Mouse (Mus musculus) G1E (cell line): ENCODE measurements around the gene Oas3. TPM values are rescaled to one million over a fixed set of nuclear protein-coding genes. Genes with fewer than 3 reads are reported as not detected.
A peak's percentile ranks its signal among the peaks of the same experiment; 100 is the strongest.

Experiments
- ATAC-seq: 2 replicates; pipeline ENCODE4 v1.8.0; 2016; ENCODE audit warnings: mild to moderate bottlenecking; ENCODE audit not compliant: insufficient number of reproducible peaks, poor library complexity, low FRiP score, severe bottlenecking; ENCODE audit errors: extremely low read depth
- DNase-seq: peaks from one replicate; pipeline ENCODE4 v3.0.0; 2012; ENCODE audit warnings: low spot score
- H3K27me3 ChIP-seq: 2 replicates; pipeline ENCODE4 v1.6.1; 2012; ENCODE audit warnings: mild to moderate bottlenecking, low read length, inconsistent platforms; ENCODE audit not compliant: insufficient read depth
- H3K36me3 ChIP-seq: replicated peaks from 2 replicates; pipeline ENCODE3; 2012; ENCODE audit warnings: mild to moderate bottlenecking, inconsistent platforms
- H3K4me1 ChIP-seq: 2 replicates; pipeline ENCODE4 v1.6.1; 2012; ENCODE audit warnings: low read depth, low read length, inconsistent platforms, mixed read lengths; ENCODE audit not compliant: insufficient read depth
- H3K4me3 ChIP-seq: 2 replicates; pipeline ENCODE4 v1.5.1; 2012; ENCODE audit warnings: low read depth, mild to moderate bottlenecking, inconsistent platforms, low read length, moderate library complexity, mixed read lengths
- H3K9me3 ChIP-seq: replicated peaks from 2 replicates; pipeline ENCODE4 v1.6.1; 2012; ENCODE audit warnings: inconsistent platforms
- CTCF ChIP-seq: IDR thresholded peaks from 2 replicates; pipeline ENCODE4 v1.5.1; 2012; ENCODE audit warnings: low read depth, low read length, inconsistent platforms, mixed read lengths
- GATA1 ChIP-seq: IDR thresholded peaks from 2 replicates; pipeline ENCODE4 v1.6.1; 2012; ENCODE audit warnings: borderline replicate concordance, low read length, inconsistent platforms, mixed read lengths
- GATA2 ChIP-seq: IDR thresholded peaks from 2 replicates; pipeline ENCODE4 v1.6.1; 2012; ENCODE audit warnings: low read depth, low read length, inconsistent platforms, borderline replicate concordance
- POLR2AphosphoS5 ChIP-seq: IDR thresholded peaks from 2 replicates; pipeline ENCODE4 v1.6.1; 2012; ENCODE audit warnings: low read depth, low read length, inconsistent platforms; ENCODE audit not compliant: insufficient replicate concordance
- TAL1 ChIP-seq: conservative IDR thresholded peaks from 2 replicates; pipeline ENCODE4 v1.6.1; 2012; ENCODE audit warnings: low read depth, low read length, inconsistent platforms, mixed read lengths
- polyA plus RNA-seq: library from polyadenylated mRNA; stranded (reverse); fragments of >175 nt; gene quantifications from 2 replicates; pipeline ENCODE4 v1.2.3, GENCODE M21; 2012
- total RNA-seq, 2 experiments: library from RNA; stranded (forward) in 1 of 2; stranded (reverse) in 1 of 2; fragments of 200-1000 nt in 1 of 2; fragments of >200 nt in 1 of 2; fragmentation: Nextera tagmentation in 1 of 2; gene quantifications; 2 replicates each; pipeline ENCODE4 v1.2.3; 2014 to 2017

Oas3 gene
- total and polyA plus RNA-seq, 3 experiments, result 0.26 to 2.0 (median 0.60) TPM

GRCm38 (mm10) chr5:120725811-120726455 lies 51.5 kb downstream of the Oas3 start:
- H3K27me3 ChIP-seq, result peaks cover 24% of the 10 kb centered on the region
- ATAC-seq, result no peak
- TF ChIP-seq TAL1 (no peak), POLR2AphosphoS5 (no peak), CTCF (no peak), GATA1 (no peak), GATA2 (no peak)
- H3K4me3 ChIP-seq, result no peak overlapping the region
- H3K4me1 ChIP-seq, result peaks cover 6% of the 10 kb centered on the region
- no peaks in the 10 kb centered on the region for H3K36me3 ChIP-seq
- H3K9me3 ChIP-seq, result no peaks in the 10 kb centered on the region
- no peak for DNase-seq

GRCm38 (mm10) chr5:120721005-120721404 lies 56.5 kb downstream of the Oas3 start:
- H3K36me3 ChIP-seq, result no peaks in the 10 kb centered on the region
- H3K4me3 ChIP-seq, result no peak overlapping the region
- peaks cover 10% of the 10 kb centered on the region for H3K4me1 ChIP-seq
- TF ChIP-seq POLR2AphosphoS5, result no peak
- TF ChIP-seq CTCF, result no peak
- no peak for TF ChIP-seq TAL1
- TF ChIP-seq GATA1, result no peak
- peaks cover 21% of the 10 kb centered on the region for H3K27me3 ChIP-seq
- peaks cover 6% of the 10 kb centered on the region; the same call in 1 of the 2 replicates for H3K9me3 ChIP-seq
- DNase-seq, result no peak
- no peak for ATAC-seq

DNA sequence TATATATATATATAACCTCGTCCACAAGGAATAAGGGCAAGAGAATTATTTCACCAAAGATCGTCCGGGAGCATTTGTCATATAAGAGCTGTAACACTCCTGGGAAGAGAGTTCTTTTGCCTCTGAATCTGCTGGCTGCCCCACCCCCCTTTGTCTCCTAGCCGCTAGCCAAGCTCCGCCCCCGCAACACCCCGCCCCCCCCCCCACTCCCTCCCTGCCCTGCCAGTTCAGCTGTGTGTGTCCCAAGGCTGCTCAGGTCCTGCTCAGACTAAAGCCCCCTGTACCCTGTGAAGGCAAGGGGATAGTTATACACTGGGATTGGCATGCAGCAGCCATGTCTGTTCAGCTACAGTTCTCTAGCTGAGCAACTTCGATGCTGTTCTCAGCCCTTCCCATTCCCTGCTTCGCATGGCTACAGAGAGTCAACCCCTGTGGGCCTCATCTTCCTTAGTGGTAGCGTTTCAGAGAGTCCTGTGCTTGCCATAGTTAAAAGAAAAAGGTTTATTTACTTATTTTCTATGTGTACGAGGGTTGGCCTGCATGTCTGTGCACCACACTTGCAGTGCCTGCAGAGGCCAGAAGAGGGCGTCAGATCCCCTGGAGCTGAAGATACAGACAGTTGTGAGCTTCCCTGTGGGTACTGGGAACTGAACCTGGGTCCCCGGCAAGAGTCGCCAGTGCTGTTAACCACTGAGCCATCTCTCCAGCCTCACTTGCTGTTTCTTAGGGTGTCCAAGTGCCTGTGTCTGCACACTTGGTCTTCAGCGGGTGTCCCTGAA lies 58.7 kb downstream of the Oas3 start:
- H3K9me3 ChIP-seq, result peaks cover 6% of the 10 kb centered on the region; the same call in 1 of the 2 replicates
- TF ChIP-seq CTCF (0 out of 2 replicates have a peak, but pooled peaks have one; percentile 7), GATA1 (no peak)
- H3K36me3 ChIP-seq, result no peaks in the 10 kb centered on the region
- H3K4me1 ChIP-seq, result peaks cover 21% of the 10 kb centered on the region
- no peak for DNase-seq
- ATAC-seq, result no peak
- peaks cover 26% of the 10 kb centered on the region for H3K27me3 ChIP-seq
- H3K4me3 ChIP-seq, result no peak overlapping the region

DNA sequence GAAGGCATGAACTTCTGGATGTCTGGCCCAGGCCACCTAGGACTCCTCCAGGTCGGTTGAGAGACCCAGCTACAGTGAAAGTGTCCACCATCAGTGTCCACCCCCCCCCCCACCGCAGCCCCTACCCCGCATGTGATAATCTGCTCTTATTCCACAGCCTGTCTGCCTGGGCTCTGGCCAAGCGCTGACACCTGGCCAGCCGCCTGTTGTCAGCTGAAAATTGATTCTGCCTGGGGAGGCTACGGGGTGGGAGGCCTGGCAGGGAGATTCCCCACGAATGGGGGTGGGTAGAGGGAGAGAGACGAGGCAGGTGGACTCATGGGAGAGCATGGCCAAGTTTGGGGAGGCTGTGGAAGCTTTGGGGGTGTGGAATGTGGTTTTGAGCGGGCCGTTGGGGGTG lies 60.3 kb downstream of the Oas3 start:
- H3K4me1 ChIP-seq, result peaks cover 27% of the 10 kb centered on the region
- H3K4me3 ChIP-seq, result no peak overlapping the region
- ATAC-seq (no peak), DNase-seq (no peak)
- H3K27me3 ChIP-seq, result peaks cover 28% of the 10 kb centered on the region
- no peaks in the 10 kb centered on the region for H3K36me3 ChIP-seq
- TF ChIP-seq TAL1 (no peak), CTCF (no peak), GATA1 (no peak), GATA2 (no peak), POLR2AphosphoS5 (no peak)
- H3K9me3 ChIP-seq, result peaks cover 6% of the 10 kb centered on the region; the same call in 1 of the 2 replicates

DNA sequence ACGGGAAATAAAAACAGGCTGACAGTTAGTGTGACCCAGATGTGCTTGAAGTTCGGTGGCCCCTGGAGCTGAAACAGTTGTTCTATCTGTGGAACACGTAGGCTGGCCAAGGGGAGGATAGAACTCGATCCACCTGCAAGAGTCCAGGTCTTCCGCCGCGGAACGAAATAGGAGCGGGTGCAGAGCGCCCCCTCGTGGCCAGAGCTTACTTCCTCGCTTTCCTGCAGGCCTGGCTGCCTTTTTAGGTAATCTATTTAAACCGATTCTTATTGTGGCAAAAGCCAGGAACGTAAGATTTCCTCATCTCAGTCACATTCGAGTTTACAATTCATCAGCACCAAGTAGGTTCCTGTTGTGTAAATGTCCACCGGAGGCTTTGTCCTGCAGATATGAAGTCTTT lies 63.1 kb downstream of the Oas3 start:
- peak; percentile 66 for DNase-seq
- peaks cover 45% of the 10 kb centered on the region for H3K27me3 ChIP-seq
- H3K9me3 ChIP-seq, result 0 out of 2 replicates have a peak, but pooled peaks cover 3% of the 10 kb centered on the region
- no peak for TF ChIP-seq TAL1
- peak; percentile 79 for TF ChIP-seq CTCF
- no peak for ATAC-seq
- H3K36me3 ChIP-seq, result no peaks in the 10 kb centered on the region
- H3K4me1 ChIP-seq, result peaks cover 37% of the 10 kb centered on the region
- no peak overlapping the region for H3K4me3 ChIP-seq

DNA sequence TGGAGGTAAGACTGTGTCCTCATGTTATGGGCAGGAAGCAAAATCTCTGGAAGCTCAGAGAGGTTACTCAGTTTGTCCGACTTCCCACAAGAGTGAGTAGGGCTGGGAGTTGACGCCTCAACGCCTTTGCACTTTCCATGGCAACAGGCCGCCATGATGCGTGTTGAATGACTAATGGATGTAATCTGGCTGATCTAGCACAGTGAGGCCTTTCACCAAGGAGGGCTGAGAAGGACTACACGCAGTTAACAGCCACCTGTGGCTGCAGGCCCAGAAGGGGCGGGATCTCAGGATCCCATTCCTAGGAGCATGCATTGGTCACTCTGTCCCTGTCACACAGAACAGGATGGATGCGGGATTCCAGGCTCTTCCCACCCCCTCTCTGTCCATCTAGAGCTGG lies 64.7 kb downstream of the Oas3 start:
- Histone ChIP-seq H3K9me3 (no peaks in the 10 kb centered on the region), H3K4me3 (no peak overlapping the region), H3K27me3 (peaks cover 50% of the 10 kb centered on the region), H3K4me1 (peaks cover 35% of the 10 kb centered on the region), H3K36me3 (no peaks in the 10 kb centered on the region)
- TF ChIP-seq GATA2 (no peak), CTCF (no peak), POLR2AphosphoS5 (no peak), GATA1 (no peak), TAL1 (no peak)
- DNase-seq, result no peak
- no peak for ATAC-seq
